Mouse (Mus musculus): ENCODE measurements at regions not wholly inside any gene's neighbourhood (a gene's known extent, or its start where the extent isn't known, plus 50 kb on each side); places are given as distances from the start of the nearest gene placed in this dataset.

- no peak for TF ChIP-seq POLR2A (IDR thresholded peaks at IDR 0.05; ENCODE audit: insufficient read depth, low read length)
- TF ChIP-seq EP300 (IDR thresholded peaks at IDR 0.05; ENCODE audit: insufficient read depth, low read depth, low read length), result no peak
- Histone ChIP-seq H3K4me1 (ENCODE audit: control insufficient read depth, insufficient read depth, low read length) (no peaks in the 10 kb centered on the region), H3K36me3 (ENCODE audit: control insufficient read depth, insufficient read depth, low read length, poor library complexity, severe bottlenecking) (no peaks in the 10 kb centered on the region), H3K9me3 (replicated peaks; ENCODE audit: control insufficient read depth, insufficient read depth, low read length, poor library complexity, severe bottlenecking) (no peaks in the 10 kb centered on the region), H3K27ac (ENCODE audit: insufficient read depth, low read length) (no peak overlapping the region), H3K27me3 (ENCODE audit: control insufficient read depth, insufficient read depth, low read length, poor library complexity, severe bottlenecking) (no peaks in the 10 kb centered on the region), H3K4me3 (ENCODE audit: low read depth, low read length) (no peak overlapping the region), H3K9ac (ENCODE audit: low read depth, poor library complexity, severe bottlenecking) (no peak overlapping the region)
Observed at GRCm38 (mm10) chr9:112675232-112675631, 439.5 kb upstream of the Arpp21 start.

Measured in ES-Bruce4 (cell line).